Mouse (Mus musculus): ENCODE results near the gene Plekho2.

GRCm38 (mm10) chr9:65574513-65575392 lies 5.1 kb downstream of the Plekho2 start:
- no peak for TF ChIP-seq POLR2A (IDR thresholded peaks at IDR 0.05; ENCODE audit: low read depth, low read length)
- no peak for TF ChIP-seq CTCF (IDR thresholded peaks at IDR 0.05; ENCODE audit: extremely low read depth, insufficient read depth, insufficient read length, insufficient replicate concordance)

Measured in spleen, adult 2 months (tissue).